Mouse (Mus musculus): ENCODE results near the gene 9030025P20Rik.
"Not testable (repeated sequence)": the region's sequence is repeated elsewhere in the genome, so short reads cannot be mapped to it uniquely, and the experiment has no call there.

The 9030025P20Rik gene

DNA sequence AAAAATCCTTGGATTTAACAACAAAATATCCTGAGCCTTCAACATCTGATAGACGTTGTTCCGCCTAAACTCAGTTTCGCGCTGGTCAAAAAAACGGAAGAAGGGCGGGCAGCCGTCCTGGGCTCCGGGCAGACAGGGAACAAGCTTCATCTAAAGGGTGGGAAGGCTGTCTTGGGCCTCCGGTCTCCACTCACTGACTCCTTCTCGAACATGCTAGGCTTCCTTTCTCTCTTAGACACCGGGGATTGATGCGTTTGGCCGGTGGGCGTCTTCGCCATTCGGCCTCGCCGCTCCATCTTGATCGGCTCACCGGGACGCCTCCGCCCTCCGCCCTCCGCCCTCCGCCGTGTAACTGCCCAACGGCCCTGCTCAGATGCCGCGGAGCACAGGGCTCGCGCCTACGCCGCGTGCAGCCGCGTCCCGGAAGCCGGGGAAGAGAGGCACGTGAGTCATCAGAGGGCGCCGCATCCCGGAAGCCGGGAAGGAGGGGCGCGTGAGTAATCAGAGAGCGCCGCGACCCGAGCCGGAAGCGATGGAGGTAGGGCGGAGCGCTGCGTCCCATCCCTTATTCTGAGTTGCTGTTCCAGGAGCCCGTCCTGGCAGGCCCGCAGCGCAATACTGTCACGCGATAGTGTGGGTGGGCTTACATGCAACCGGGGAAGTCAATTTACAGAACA, at the start of gene 9030025P20Rik, which contains the start of gene Gm3417:
Gene 9030025P20Rik (plus strand): TSS at position 107 of the 677 bp plus-strand sequence.
Gene Gm3417 (minus strand): TSS at position 429 of the 677 bp plus-strand sequence.
- not testable (repeated sequence) for DNase-seq (ENCODE audit: low spot score in 2 of 2)

DNA sequence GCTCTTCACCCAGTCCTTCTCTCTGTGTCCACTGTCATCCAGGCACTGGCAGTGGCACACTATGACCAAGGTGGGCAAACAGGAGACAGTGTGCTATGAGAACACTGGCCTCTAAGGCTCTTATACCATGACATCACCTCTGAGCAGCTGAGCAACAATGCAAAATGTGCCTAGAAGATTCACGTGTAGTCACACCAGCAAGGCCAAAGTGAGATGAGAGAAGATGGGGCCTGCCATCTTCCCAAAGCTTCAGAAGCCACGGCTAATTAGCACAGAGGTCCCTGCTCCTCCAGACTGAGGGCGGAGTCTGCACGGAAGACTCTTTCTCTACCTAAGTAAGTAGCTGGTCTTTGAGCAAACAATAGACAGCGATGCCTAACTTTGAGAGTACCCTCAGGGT, 49.6 kb upstream of the 9030025P20Rik start:
- no peak for DNase-seq (ENCODE audit: low spot score in 2 of 2)

DNA sequence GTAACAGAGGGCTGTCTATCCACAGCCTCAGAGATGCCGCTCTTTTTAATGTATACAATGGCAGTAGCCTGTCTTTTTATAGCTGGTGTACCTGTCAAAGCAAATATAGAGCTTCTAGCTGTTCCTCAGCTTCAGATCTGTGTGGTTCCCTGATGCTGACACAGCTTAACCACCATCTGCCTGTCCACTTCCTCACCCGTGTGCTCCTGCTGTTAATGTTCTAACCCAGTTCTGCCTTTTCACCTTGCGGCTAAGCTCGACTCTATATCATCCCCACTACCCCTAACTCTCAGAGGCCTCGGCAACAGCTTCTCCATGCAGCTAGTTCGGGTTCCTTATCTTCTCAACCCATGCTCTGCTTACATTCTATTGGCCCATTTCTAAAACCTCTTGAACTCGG, 47.6 kb upstream of the 9030025P20Rik start:
- no peak for DNase-seq (ENCODE audit: low spot score in 2 of 2)

DNA sequence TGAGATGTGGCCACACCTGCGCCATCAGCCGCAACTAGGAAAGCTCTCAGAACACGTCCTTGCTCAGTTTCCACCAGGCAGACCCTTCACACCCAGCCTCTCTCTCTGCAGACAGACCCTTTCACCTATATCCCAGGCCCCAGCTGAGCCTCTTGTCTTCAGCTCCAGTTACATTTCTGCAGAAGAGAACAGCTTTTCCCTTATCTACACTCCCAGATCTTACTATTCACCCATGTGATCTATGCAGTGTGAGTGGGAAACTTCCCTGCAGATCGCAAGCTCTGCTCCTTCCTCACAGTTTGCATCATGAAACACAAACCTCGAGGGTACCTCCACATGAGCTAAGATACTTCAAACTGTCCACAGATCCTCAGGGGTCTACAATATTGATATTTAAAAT, 46.8 kb upstream of the 9030025P20Rik start:
- DNase-seq (ENCODE audit: low spot score in 2 of 2), result no peak

DNA sequence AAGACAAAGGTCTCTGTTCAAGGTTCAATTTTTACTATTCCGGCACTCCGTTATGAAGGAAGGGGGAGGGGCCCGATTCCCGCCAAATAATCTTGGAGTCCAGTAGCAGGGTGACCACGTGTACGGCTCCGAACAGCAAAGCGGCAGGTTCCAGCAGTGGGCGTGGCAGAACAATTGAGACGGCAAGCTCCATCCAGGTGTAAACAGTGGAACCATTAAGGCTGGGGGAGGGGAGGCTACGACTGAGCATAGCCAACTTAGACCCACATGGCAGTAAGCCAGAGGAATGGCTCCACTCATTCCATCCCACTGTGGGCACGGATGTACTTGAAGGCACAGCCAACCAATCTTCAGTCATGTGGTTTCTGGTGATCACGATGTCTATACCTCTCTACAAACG, 43.0 kb upstream of the 9030025P20Rik start:
- DNase-seq (ENCODE audit: low spot score in 2 of 2), result not testable (repeated sequence)

DNA sequence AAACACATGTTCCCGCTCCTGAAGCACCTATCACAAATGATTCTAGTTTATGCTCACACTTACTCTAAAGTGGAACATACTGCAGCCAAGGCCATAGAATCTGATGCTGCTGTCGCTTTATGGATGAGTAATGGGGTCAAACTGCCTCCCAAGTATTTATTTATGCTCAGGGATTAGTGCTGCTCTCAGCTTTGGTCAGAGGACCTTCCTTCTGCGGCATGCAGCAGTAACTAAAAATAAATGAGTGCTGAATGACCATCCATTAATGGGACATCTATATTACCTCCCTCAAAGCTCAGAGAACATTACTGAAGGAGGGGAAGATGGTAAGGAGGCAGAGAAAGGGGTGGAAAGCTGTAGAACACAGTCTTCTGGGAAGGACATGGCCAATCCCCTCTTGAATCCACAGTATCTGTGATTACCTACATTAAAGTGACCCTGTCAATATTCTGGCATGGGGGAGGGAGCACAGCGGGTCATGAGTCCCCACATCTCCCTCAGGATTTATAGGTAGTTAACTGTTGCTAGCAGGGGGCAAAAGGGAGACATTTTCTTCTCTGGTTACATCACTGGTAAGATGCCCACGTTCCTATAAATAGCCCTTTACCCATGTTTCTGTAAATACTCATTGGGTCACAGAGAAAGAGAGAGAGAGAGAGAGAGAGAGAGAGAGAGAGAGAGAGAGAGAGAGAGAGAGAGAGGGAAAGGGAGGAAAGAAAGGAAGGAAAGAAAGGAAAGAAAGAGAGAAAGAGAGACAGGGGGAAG, 42.2 kb upstream of the 9030025P20Rik start:
- DNase-seq (ENCODE audit: low spot score in 2 of 2), result no peak

DNA sequence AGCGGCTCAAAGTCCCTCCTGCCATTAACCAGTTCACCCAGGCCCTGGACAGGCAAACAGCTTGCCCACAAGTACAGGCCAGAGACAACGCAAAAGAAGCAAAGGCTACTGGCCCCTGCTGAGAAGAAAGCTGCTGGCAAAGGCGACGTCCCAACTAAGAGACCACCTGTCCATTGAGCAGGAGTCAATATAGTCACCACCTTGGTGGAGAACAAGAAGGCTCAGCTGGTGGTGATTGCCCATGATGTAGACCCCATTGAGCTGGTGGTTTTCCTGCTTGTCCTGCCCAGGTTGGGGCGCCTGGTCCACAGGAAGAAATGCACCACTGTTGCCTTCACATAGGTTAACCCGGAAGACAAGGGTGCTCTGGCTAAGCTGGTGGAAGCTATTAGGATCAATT, 36.1 kb upstream of the 9030025P20Rik start:
- DNase-seq (ENCODE audit: low spot score in 2 of 2), result not testable (repeated sequence)

DNA sequence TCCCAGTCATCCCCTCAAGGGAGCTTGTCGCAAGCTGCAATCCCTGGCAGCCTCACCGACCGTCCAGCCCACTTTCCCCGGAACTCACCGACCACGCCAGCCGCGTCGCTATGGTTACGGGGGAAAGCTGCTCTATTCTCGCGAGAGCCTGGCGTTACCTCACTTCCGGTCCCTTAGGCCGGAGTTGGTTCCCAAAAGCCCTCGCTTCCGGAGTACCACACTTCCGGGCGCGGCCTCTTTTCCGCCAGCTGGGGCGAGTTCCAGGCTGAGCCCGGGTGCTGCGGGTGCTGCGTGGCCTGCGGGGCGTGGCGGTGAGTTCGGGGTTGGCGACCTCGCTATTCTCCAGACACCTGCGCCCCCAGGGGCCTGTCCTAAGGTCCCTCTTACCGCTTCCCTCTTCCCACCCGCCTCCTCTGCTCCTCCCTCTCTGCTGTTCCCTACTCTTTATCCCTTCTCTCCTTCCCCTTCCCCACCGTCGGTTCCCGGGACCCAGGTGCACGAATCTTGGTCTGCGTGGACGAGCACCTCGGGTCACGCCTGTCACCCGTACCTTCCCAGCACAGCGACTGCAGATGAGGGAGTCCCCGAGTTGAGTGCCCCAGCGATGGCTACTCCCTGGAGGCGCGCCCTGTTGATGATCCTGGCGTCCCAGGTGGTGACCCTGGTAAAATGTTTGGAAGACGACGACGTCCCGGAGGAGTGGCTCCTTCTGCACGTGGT, 35.1 kb upstream of the 9030025P20Rik start, which contains the start of the genes Wdr27 and 1600012H06Rik:
Gene Wdr27 (minus strand): TSS at position 150 of the 720 bp plus-strand sequence.
Gene 1600012H06Rik (plus strand): TSS at position 176 of the 720 bp plus-strand sequence.
- peak; percentile 96 to 98 for DNase-seq (ENCODE audit: low spot score in 2 of 2)

DNA sequence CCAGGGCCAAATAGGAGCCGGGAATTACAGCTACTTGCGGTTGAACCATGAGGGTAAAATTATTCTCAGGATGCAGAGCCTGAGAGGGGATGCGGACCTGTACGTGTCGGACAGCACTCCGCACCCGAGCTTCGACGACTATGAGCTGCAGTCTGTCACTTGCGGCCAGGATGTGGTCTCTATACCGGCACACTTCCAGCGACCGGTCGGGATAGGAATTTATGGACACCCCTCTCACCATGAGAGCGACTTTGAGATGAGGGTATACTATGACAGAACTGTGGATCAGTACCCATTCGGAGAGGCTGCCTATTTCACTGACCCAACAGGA, 34.6 kb upstream of the 9030025P20Rik start:
- DNase-seq (ENCODE audit: low spot score in 2 of 2), result no peak

DNA sequence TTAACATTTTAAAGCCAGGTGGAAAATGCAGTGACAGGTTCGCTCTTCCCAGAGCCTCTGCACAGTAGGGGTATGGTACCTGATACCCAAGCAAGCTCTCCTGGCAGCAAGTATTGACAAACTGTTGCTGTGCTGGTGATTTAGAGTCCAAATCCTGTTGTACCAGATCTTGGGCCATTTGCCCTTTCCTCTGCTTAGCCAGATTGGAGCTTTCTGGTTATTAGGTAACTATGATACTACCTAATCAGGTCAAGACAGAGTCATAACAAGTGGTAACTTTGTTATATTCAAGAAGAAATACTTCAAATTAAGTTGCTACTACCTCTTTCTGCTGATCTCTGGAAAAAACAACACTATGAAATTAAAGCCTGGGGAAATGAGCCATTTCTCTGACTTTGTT, 33.7 kb upstream of the 9030025P20Rik start:
- DNase-seq (ENCODE audit: low spot score in 2 of 2), result no peak

DNA sequence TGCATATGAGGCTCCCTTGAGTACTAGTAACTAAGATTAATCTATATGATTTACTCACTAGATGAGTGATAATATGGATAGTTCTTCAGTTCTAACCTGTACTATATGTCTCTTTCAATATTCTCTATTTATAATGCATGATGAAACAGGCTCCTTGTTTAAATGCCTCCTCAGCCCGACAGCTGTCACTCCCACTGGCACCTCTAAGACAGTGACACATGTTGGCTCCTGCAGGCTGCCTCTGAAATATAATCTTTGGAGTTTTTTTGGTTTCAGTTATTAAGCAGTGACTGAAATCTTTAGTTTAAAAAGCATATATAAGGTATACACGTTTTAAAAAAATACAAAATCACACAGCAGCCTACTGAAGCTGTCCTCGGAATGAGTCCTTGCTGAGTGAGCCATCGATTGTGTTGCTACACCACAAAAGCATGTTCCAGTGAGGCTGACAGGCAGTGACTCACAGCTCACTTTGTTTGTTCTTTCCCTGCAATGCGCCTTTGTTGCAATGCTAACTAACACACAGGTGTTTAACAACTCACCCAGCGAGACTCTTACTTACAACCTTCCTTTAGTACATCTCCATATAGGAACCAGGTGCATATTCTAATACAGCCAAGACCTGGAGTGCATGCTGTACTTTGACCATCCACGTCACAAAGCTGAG, 29.0 kb upstream of the 9030025P20Rik start:
- DNase-seq (ENCODE audit: low spot score in 2 of 2), result no peak

DNA sequence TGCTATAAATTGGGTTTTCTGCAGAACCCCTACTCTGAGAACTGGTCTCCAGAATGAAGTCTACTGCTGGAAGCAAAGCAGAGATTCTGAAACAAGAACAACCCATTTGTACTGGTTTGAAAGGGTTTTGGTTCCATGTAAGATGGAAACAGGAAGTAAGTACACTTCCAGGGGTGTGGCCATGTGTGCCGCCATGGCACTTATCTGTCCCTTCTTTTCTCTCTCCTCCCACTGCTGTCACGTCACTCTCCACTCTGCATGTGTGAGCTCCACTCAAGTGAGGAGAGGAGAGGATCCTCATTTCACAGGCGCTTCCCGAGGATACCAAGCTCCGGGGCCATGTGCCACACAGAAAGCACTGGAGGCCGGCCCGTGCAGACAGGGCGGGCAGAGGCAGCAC, 24.8 kb upstream of the 9030025P20Rik start:
- no peak for DNase-seq (ENCODE audit: low spot score in 2 of 2)

DNA sequence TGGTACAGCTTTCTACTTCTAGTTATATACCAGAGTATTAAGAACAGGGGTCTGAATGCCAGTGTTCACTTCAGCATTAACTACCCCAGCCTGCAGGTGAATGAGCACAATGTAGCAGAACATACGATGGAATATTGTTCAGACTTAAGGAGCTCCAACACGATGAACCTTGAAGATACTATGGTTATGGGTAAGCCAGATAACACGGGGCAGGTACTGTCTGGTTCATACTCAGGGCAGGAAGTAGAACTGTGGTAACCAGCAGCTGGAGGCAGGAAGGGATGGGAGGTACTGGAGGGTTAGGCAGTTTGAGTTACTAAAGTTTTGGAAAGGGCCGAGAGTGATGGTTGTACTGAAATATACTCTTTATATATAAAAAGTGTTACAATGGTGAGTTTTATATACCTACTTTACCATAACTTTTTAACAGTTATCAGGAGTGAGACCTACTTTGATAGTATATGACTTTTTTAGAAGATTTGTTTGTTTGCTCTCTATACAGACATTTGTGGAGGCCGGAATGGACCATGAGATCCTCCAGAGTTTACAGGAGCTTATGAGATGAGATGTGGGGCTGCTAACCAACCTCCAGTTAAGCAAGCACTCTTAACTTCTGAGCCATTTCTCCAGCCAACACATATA, 19.5 kb upstream of the 9030025P20Rik start:
- DNase-seq (ENCODE audit: low spot score in 2 of 2), result no peak

DNA sequence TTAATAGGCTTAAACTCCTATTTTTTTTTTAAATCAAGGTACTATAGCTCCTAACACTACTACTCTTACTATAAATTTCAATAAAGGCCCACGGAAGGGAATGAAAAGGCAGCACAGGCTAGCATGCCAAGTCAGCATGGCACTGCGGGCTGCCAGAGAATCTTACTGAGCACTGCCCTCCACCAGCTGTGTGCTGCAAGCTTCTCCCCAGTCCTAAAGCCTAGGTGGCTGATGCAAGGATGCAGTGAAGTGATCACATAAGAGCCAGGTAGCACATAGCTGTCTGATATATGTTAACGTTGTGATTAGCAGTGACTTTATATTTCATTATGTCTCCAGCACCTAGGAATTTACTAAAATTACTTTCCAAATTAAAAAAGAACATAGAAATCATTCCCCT, 18.3 kb upstream of the 9030025P20Rik start:
- DNase-seq (ENCODE audit: low spot score in 2 of 2), result no peak

DNA sequence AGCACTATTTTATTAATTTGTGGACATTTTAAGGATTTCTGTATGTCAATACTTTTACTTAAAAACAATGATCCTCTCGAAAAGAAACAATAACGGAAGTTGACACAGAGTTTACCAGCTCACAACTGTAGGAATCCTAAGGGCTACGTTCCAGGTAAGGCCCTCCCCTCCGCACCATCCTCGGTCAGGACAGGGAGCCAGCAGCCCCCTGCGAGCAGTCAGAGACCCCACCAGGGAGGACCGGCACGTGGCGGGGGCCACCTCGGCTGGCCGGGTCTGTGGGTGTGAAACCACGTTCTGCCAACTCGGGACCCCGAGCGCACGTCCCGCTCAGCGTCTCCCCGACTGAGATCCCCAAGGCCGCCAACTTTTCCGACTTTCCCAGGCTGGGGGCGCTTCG, 17.7 kb upstream of the 9030025P20Rik start:
- DNase-seq (ENCODE audit: low spot score in 2 of 2), result no peak

DNA sequence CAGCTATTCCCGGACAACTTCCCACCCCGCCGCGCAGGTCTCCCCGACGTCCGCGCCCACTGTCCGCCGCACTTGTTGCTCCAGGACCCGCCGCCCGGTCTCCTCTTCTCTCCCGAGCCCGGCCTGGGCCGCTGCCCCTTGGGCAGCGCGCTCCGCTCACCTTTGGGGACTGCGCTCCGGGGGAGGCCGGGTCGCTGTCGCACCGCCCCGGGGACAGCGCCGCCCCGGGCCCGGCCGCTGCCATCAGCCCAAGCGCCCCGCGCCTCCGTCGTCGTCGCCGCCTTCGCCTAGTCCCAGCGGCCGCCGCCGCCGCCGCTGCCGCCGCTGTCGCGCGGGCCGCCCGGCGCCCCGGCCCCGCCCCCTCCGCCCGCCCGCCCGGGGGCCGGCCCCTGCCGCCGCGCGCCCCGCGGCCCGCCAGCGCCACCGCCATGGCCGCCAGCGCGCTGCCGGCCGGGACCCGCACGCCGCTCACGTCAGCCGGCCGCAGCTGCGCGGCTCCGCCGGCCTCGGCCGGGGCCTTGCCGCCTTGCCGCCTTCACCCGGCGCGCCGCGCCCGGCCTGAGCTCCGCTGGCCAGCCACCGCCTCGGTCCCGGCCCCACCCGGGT, 17.2 kb upstream of the 9030025P20Rik start, which contains the start of gene Phf10:
Gene Phf10 (minus strand): TSS at position 323 of the 606 bp plus-strand sequence.
- not testable (repeated sequence) for DNase-seq (ENCODE audit: low spot score in 2 of 2)

DNA sequence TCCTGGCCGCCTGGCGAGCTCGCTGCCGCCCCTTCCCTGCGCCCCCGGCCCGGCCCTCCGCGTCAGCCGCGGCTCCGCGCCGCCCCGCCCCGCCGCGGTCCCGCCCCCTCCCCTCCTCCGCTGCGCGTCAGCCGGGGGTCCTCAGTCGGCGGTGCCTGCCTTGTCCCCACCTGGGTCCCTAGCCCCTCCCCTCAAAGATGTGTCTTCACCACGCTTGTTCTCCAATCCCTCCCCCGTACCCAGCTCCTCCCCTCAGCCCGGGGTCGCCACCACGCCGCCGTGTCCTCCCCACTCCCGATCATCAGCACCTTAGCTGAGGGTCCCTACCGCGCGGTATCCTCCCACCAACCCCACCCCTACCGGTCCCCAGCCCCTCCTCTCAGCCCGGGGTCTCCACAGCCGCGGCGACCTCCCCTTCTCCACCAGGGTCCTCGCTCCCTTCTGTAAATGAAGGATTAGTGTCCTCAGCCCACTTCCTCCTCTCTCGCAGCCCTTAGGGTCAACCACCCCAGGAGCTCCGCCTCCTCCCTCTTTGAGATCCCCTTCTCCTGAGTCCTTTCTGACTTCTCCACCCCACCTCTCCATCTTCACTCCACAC, 16.6 kb upstream of the 9030025P20Rik start:
- DNase-seq (ENCODE audit: low spot score in 2 of 2), result not testable (repeated sequence)

DNA sequence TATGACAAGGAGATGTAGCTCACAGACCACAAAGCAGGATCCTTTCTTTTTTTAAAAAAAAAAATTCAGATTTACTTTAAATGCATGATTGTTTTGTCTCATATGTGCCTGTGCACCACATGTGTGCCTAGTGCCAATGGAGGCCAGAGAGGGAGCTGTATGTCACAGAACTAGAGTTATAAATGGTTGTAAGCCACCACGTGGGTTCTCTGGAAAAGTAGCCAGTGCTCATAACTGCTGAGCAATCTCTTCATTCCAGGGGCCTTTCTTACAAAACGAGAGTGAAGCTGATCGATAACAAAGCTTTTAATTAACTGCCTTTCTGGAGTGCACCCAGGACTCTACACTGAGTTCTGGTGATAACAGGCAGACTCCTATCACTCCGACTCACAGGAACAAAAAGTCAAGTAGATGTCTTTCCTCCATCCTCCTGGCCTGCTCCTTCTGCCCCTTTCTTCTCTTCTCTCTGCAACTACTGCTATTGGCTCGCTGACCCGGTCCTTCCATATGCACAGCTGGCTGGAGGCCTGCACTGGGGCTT, 9.8 kb upstream of the 9030025P20Rik start:
- DNase-seq (ENCODE audit: low spot score in 2 of 2), result not testable (repeated sequence)

DNA sequence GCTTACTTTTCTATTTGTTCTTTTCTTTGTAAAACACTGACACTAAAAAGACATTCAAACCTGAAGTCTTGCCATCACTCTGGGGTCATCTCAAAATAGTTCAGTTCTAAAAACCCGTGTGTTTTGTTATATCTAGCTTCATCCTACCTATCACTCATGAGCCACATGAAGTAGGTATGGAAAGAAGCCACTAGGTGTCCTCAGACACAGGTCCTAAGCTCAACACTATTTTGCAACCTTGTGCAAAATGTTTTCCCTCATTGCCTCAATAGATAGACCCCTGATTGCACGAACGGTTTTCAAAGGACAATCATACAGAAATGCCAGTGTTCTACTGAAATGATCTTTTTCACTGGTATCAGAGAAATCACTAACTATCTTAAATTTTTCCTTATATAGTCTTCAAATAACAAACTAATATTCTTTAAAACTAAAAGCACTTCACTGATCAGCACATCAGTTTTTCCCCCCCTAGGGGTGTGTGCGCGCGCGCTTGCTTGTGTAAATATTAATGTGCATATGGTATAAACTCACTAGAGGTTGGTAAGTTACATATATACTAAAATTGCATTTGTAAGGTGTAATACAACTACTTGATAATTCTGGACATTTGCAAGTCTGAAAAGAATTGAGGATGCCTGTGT, 428 bp upstream of the 9030025P20Rik start:
- not testable (repeated sequence) for DNase-seq (ENCODE audit: low spot score in 2 of 2)
